ENCODE assay signal across 10 mouse cellular contexts in genomic region chr14:121521709-121522108, GRCm38 (mm10). TPM values are rescaled to one million over a fixed set of nuclear protein-coding genes. Genes with fewer than 3 reads are reported as not detected.
DNase-seq lines count a peak whose midpoint lies in the region; ATAC-seq lines count a peak whose summit lies in the region.
"Had no signal": no experiment of that assay in that cellular context is flagged by ENCODE, and none has a peak within 500 bp of the region (broad histone marks: within the 10 kb centered on the region; RNA-seq: fewer than 3 reads in every experiment).

No protein-coding gene starts in this region.

- H3K36me3 ChIP-seq in kidney, embryonic 15.5 days, result no peaks in the 10 kb centered on the region

- H3K9me3 ChIP-seq in kidney, embryonic 15.5 days (replicated peaks), result no peaks in the 10 kb centered on the region

- no peak overlapping the region for H3K4me3 ChIP-seq in kidney, embryonic 15.5 days (replicated peaks)
- H3K4me3 ChIP-seq: myocyte had no signal

- no peak; the same call in 1 of the 2 replicates for ATAC-seq in kidney, embryonic 15.5 days (replicated peaks; ENCODE audit: low FRiP score)
- no peak for ATAC-seq in inflammation-experienced regulatory T-cells, adult 6 months

- H3K27ac ChIP-seq in kidney, embryonic 15.5 days, result no peak overlapping the region

- no peaks in the 10 kb centered on the region for H3K27me3 ChIP-seq in kidney, embryonic 15.5 days

- H3K4me2 ChIP-seq in kidney, embryonic 15.5 days, result no peak overlapping the region

- H3K9ac ChIP-seq in kidney, embryonic 15.5 days, result no peak overlapping the region

- WGBS in kidney, embryonic 15.5 days, result 56% methylated on average over 4 of the region's 4 CpGs

- H3K4me1 ChIP-seq in kidney, embryonic 15.5 days, result peaks cover 10% of the 10 kb centered on the region

- DNase-seq in kidney, adult 11 months, result peak; percentile 56
- peak; percentile 62 for DNase-seq in brain, adult 2 months (ENCODE audit: low read depth, low spot score)
- DNase-seq in kidney, adult 18-20 months, result peak; percentile 35
- DNase-seq in retina, postnatal 7 days (ENCODE audit: low read depth, low spot score), result peak; percentile 5
- DNase-seq in embryo, embryonic 10.5 days (ENCODE audit: low spot score), result no peak
- DNase-seq: spleen, adult 18-20 months had no signal

RNA-seq across cellular contexts. Expression of gene Slc15a1, which starts 16.7 kb away (rescaled TPM):
- 0.35 and 0.48 TPM in 2 replicates for polyA plus RNA-seq in kidney, embryonic 15.5 days (2015; fragmentation: Nextera tagmentation; extraction: Ambion mirVana)
- under 1 TPM in 2 of 3 experiments, not detected in 1; 0.15 to 0.17 TPM for polyA plus RNA-seq in inflammation-experienced regulatory T-cells, adult 6 months (2017; shearing (Covaris generic))
- polyA plus RNA-seq: liver, adult 2 months; myocyte had no signal
